Mouse (Mus musculus) liver, embryonic 11.5 days (tissue): Measurements from ENCODE around the gene Ilk. TPM values are rescaled to one million over a fixed set of nuclear protein-coding genes. Genes with fewer than 3 reads are reported as not detected.

Experiments used
- ATAC-seq: fragments of 200-750 bp; cut with Nextera tagmentation; replicated peaks from 2 replicates; pipeline ENCODE4 v1.8.0; 2017; ENCODE audit warnings: moderate number of reproducible peaks, mild to moderate bottlenecking, moderate TSS enrichment, moderate library complexity; ENCODE audit not compliant: low FRiP score
- DNase-seq: peaks from one replicate; pipeline ENCODE4 v3.0.0-alpha.2; 2017; ENCODE audit warnings: low spot score
- H3K27ac ChIP-seq: fragments of 300-500 bp; sonication (generic); 2 replicates; pipeline ENCODE4 v1.5.1; 2014; ENCODE audit warnings: mild to moderate bottlenecking, low read depth, low read length, control low read depth
- H3K27me3 ChIP-seq: fragments of 300-500 bp; sonication (generic); replicated peaks from 2 replicates; pipeline ENCODE4 v1.6.1; 2014; ENCODE audit warnings: low read length, mixed read lengths; ENCODE audit not compliant: control insufficient read depth, insufficient read depth
- H3K36me3 ChIP-seq: fragments of 300-500 bp; sonication (generic); 2 replicates; pipeline ENCODE4 v1.6.1; 2014; ENCODE audit warnings: mild to moderate bottlenecking, low read length, moderate library complexity, mixed read lengths; ENCODE audit not compliant: control insufficient read depth, insufficient read depth
- H3K4me1 ChIP-seq: fragments of 300-500 bp; sonication (generic); replicated peaks from 2 replicates; pipeline ENCODE4 v1.6.1; 2014; ENCODE audit warnings: low read length, mixed read lengths; ENCODE audit not compliant: control insufficient read depth, insufficient read depth
- H3K4me2 ChIP-seq: fragments of 300-500 bp; sonication (generic); 2 replicates; pipeline ENCODE4 v1.6.1; 2014; ENCODE audit warnings: mild to moderate bottlenecking, control low read depth, moderate library complexity
- H3K4me3 ChIP-seq: fragments of 300-500 bp; sonication (generic); 2 replicates; pipeline ENCODE4 v1.5.1; 2014; ENCODE audit warnings: low read depth, low read length, control low read depth
- H3K9ac ChIP-seq: fragments of 300-500 bp; sonication (generic); 2 replicates; pipeline ENCODE4 v1.6.1; 2014; ENCODE audit warnings: low read depth, low read length, control low read depth
- H3K9me3 ChIP-seq: fragments of 300-500 bp; sonication (generic); 2 replicates; pipeline ENCODE4 v1.6.1; 2016; ENCODE audit warnings: low read length, inconsistent platforms, mixed read lengths; ENCODE audit not compliant: control insufficient read depth
- WGBS: fragments of 180-500 bp; shearing (Covaris S2); extraction: QIAGEN DNeasy Blood & Tissue Kit; methylation state at CpG from one replicate; pipeline ENCODE4 v1.1.7; 2014; 5-methylcytosine and 5-hydroxymethylcytosine counted together
- polyA plus RNA-seq: library from polyadenylated mRNA; unstranded; fragments of >200 nt; fragmentation: Nextera tagmentation; extraction: Ambion mirVana; gene quantifications from 2 replicates; pipeline ENCODE4 v1.2.1, GENCODE M21; 2014

Gene Ilk
- polyA plus RNA-seq = 221 and 231 TPM in 2 replicates

DNA sequence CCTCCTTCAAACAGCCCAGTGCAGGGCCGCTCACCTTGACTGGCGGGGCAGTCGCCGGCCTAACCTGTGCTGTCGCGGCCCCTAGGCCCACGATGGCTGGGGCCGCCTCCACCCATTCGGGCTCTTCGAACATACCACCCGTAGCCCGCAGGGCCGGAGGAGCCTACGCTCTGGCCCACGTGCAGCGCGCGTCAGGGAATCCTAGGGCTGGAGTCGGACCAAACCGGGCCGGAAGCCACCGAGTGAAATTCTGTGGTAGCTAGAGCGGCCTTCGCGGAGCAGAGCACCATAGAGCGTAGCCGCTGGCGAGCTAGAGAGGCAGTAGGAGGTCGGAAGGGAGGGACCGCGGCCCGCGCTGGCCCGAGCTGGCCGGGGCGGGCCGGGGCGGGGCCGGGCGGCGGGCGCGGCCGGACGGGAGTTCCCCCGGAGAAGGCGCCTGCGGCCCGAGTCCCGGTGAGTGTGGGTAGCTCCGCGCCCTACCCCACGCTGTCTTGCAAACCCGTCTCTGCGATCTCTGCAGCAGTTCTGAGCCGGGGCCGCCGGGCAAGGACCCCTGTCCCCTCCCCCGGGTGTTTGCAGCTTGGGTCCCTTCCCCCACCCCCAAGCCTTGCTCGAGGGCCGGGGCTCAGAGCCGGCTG lies at the start of gene Ilk:
Ilk (plus strand) TSS at position 329 of the 638 bp plus-strand sequence.
- peak within 1 kb of the TSS; percentile 92 for H3K4me3 ChIP-seq
- no peaks in the 10 kb centered on the region for H3K27me3 ChIP-seq
- peak within 1 kb of the TSS; percentile 87 for H3K4me2 ChIP-seq
- H3K27ac ChIP-seq = peak within 1 kb of the TSS; percentile 89
- peaks cover 34% of the 10 kb centered on the region for H3K36me3 ChIP-seq
- under 1% methylated on average over 59 of the region's 62 CpGs for WGBS
- no peaks in the 10 kb centered on the region for H3K9me3 ChIP-seq
- DNase-seq = peak; percentile 87
- H3K4me1 ChIP-seq = peaks cover 22% of the 10 kb centered on the region
- peak; percentile 97 for ATAC-seq
- peak within 1 kb of the TSS; percentile 96 for H3K9ac ChIP-seq

- H3K27me3 ChIP-seq = no peaks in the 10 kb centered on the region
- no peak for DNase-seq
- no peaks in the 10 kb centered on the region for H3K9me3 ChIP-seq
- H3K9ac ChIP-seq = no peak overlapping the region
- no peak overlapping the region for H3K27ac ChIP-seq
- no peak overlapping the region for H3K4me2 ChIP-seq
- H3K4me1 ChIP-seq = no peaks in the 10 kb centered on the region
- no peak for ATAC-seq
- WGBS = 43% methylated on average over 1 of the region's 1 CpGs
- H3K4me3 ChIP-seq = no peak overlapping the region
- H3K36me3 ChIP-seq = no peaks in the 10 kb centered on the region
Observed at GRCm38 (mm10) chr7:105690875-105691274, 45.5 kb upstream of the Ilk start.

- Histone ChIP-seq H3K4me3 (no peak overlapping the region), H3K4me1 (no peaks in the 10 kb centered on the region), H3K9ac (no peak overlapping the region), H3K36me3 (no peaks in the 10 kb centered on the region), H3K27ac (no peak overlapping the region), H3K27me3 (no peaks in the 10 kb centered on the region), H3K4me2 (no peak overlapping the region), H3K9me3 (no peaks in the 10 kb centered on the region)
- ATAC-seq (no peak), DNase-seq (no peak)
- 83% methylated on average over 16 of the region's 16 CpGs for WGBS
Observed at GRCm38 (mm10) chr7:105703184-105703583, 33.2 kb upstream of the Ilk start.

- no peaks in the 10 kb centered on the region for H3K36me3 ChIP-seq
- H3K27me3 ChIP-seq = no peaks in the 10 kb centered on the region
- no peaks in the 10 kb centered on the region for H3K4me1 ChIP-seq
- H3K4me3 ChIP-seq = no peak overlapping the region
- H3K27ac ChIP-seq = no peak overlapping the region
- H3K9ac ChIP-seq = no peak overlapping the region
- no peaks in the 10 kb centered on the region for H3K9me3 ChIP-seq
- ATAC-seq (no peak), DNase-seq (no peak)
- H3K4me2 ChIP-seq = no peak overlapping the region
- WGBS = 85% methylated on average over 4 of the region's 4 CpGs
Observed at GRCm38 (mm10) chr7:105703816-105704215, 32.6 kb upstream of the Ilk start.

DNA sequence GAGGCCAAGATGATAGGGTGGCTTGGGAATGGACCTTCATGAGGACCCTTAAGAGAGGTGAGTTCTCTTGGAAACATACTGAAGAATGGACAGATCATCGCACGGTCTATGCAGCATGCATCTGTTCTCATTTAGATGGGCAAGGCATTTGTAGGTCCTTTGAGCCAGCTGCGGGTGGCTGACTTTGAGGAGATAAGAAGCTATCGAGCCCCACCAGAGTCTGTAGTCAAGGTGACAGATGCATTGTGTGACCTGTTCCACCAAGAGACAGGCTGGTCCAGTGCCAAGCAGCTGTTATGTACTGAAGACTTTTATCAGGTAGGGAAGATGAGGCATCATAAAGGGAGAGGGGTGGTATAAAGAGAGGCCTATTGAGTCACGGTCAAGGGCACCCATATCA lies 27.7 kb upstream of the Ilk start:
- H3K27me3 ChIP-seq = no peaks in the 10 kb centered on the region
- no peak overlapping the region for H3K4me3 ChIP-seq
- no peak overlapping the region for H3K4me2 ChIP-seq
- no peaks in the 10 kb centered on the region for H3K36me3 ChIP-seq
- H3K9ac ChIP-seq = no peak overlapping the region
- no peaks in the 10 kb centered on the region for H3K4me1 ChIP-seq
- H3K9me3 ChIP-seq = no peaks in the 10 kb centered on the region
- H3K27ac ChIP-seq = no peak overlapping the region
- 75% methylated on average over 5 of the region's 5 CpGs for WGBS
- DNase-seq (no peak), ATAC-seq (peak; percentile 69)

DNA sequence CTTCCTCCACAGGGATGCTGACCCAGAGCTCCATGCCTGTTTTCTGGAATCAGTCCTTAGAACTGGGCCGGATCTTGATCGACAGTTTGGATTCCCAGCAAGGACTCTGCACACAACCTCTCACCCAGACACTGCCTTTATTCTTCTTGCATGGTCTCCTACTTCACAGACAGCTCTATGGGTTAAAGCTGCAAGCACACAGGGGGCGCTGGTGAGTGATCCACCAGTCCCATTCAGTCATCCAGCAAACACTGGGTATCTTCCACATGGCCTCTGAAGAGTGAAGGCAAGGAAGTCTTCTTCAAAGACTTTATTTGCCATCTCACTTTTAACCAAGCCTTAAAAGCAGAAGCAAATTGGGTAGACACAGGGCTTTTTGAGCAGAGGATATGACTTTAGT lies 21.0 kb upstream of the Ilk start:
- Histone ChIP-seq H3K4me3 (no peak overlapping the region), H3K9ac (no peak overlapping the region), H3K27me3 (no peaks in the 10 kb centered on the region), H3K4me2 (no peak overlapping the region), H3K36me3 (no peaks in the 10 kb centered on the region), H3K27ac (no peak overlapping the region), H3K4me1 (no peaks in the 10 kb centered on the region), H3K9me3 (no peaks in the 10 kb centered on the region)
- ATAC-seq (no peak), DNase-seq (no peak)
- WGBS = 54% methylated on average over 3 of the region's 3 CpGs

DNA sequence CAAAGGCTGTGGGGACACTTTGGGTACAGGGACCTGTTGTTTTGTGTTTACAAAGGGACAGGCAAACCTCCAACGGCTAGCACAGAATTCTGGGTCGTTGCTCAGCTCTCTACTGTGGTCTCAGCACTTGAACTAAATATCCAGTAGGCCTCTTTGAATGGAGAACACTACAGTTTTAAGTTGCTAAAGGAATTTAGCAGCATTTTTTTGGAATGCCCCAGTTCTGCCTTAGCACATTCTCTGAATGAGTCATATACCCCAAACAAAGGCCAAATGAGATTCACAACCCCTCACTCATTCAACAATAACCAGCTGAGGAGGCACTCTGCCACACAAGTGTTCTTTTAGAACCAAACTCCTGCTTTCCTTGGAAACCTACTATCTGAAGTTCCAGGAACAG lies 14.5 kb upstream of the Ilk start:
- H3K27ac ChIP-seq = no peak overlapping the region
- no peaks in the 10 kb centered on the region for H3K27me3 ChIP-seq
- DNase-seq (no peak), ATAC-seq (no peak)
- no peaks in the 10 kb centered on the region for H3K4me1 ChIP-seq
- no peaks in the 10 kb centered on the region for H3K36me3 ChIP-seq
- no peak overlapping the region for H3K4me3 ChIP-seq
- no peak overlapping the region for H3K4me2 ChIP-seq
- H3K9me3 ChIP-seq = no peaks in the 10 kb centered on the region
- no peak overlapping the region for H3K9ac ChIP-seq
- WGBS = 61% methylated on average over 2 of the region's 2 CpGs

- Histone ChIP-seq H3K4me1 (no peaks in the 10 kb centered on the region), H3K9me3 (no peaks in the 10 kb centered on the region), H3K9ac (no peak overlapping the region), H3K36me3 (peaks cover 4% of the 10 kb centered on the region), H3K4me2 (no peak overlapping the region), H3K4me3 (no peak overlapping the region), H3K27ac (no peak overlapping the region), H3K27me3 (no peaks in the 10 kb centered on the region)
- peak; percentile 72 for ATAC-seq
- DNase-seq = no peak
- 81% methylated on average over 4 of the region's 4 CpGs for WGBS
Observed at GRCm38 (mm10) chr7:105726144-105726979, 10.0 kb upstream of the Ilk start.

GRCm38 (mm10) chr7:105726980-105727325 lies 9.4 kb upstream of the Ilk start:
- ATAC-seq = no peak
- H3K4me2 ChIP-seq = no peak overlapping the region
- H3K4me1 ChIP-seq = no peaks in the 10 kb centered on the region
- H3K27ac ChIP-seq = no peak overlapping the region
- H3K36me3 ChIP-seq = peaks cover 10% of the 10 kb centered on the region
- no peak overlapping the region for H3K4me3 ChIP-seq
- no peak for DNase-seq
- H3K9ac ChIP-seq = no peak overlapping the region
- WGBS = 77% methylated on average over 4 of the region's 4 CpGs
- no peaks in the 10 kb centered on the region for H3K27me3 ChIP-seq
- no peaks in the 10 kb centered on the region for H3K9me3 ChIP-seq
